Mouse (Mus musculus) left cerebral cortex, postnatal 25 days (tissue): ENCODE data around the gene Miip. TPM values are rescaled to one million over a fixed set of nuclear protein-coding genes. Genes with fewer than 3 reads are reported as not detected.

Experiments used
- total RNA-seq, 2 experiments: library from RNA; stranded (reverse); gene quantifications; 2 replicates each; pipeline ENCODE4 v1.2.3; 2021

Gene Miip
- total RNA-seq, 2 experiments from 2014 or later, result 16.2 to 18.3 TPM

Other genes with a start within 250 kb of the Miip start
- under 1 TPM; 0.23 to 0.34 TPM for gene Zfp979, start 226.3 kb downstream of the Miip start, total RNA-seq
- not detected for gene Zfp534, start 166.3 kb downstream of the Miip start, total RNA-seq
- 1 to 10 TPM; 2.0 to 2.2 TPM for gene Zfp984, start 59.0 kb downstream of the Miip start, total RNA-seq
- 10 to 100 TPM; 20.5 to 24.0 TPM for gene Zfp933, start 20.4 kb downstream of the Miip start, total RNA-seq
- gene Fv1, start 163 bp upstream of the Miip start, total RNA-seq, result 1 to 10 TPM; 8.9 to 9.5 TPM
- 100 to 1,000 TPM; 187 to 193 TPM for gene Mfn2, start 35.9 kb upstream of the Miip start, total RNA-seq
- gene Plod1, start 68.0 kb upstream of the Miip start, total RNA-seq, result 10 to 100 TPM; 17.6 to 19.9 TPM
- gene 2510039O18Rik, start 72.1 kb upstream of the Miip start, total RNA-seq, result 10 to 100 TPM; 29.0 to 30.6 TPM
- gene Nppb, start 117.0 kb upstream of the Miip start, total RNA-seq, result not detected
- gene Nppa, start 131.9 kb upstream of the Miip start, total RNA-seq, result under 1 TPM in 1 of 2 experiments, not detected in 1; 0.71 TPM
- 10 to 100 TPM; 70.9 to 73.9 TPM for gene Clcn6, start 170.0 kb upstream of the Miip start, total RNA-seq
- 10 to 100 TPM; 27.1 to 30.5 TPM for gene Mthfr, start 170.3 kb upstream of the Miip start, total RNA-seq
- 1 to 10 TPM; 6.3 to 7.8 TPM for gene Agtrap, start 219.2 kb upstream of the Miip start, total RNA-seq